Mouse (Mus musculus) forebrain, embryonic 14.5 days (tissue): ENCODE measurements around the gene Bmper. TPM values are rescaled to one million over a fixed set of nuclear protein-coding genes. Genes with fewer than 3 reads are reported as not detected.

Source experiments
- ATAC-seq: fragments of 200-750 bp; cut with Nextera tagmentation; 2 replicates; pipeline ENCODE4 v1.8.0; 2017; ENCODE audit warnings: mild to moderate bottlenecking, moderate library complexity
- DNase-seq: peaks from one replicate; pipeline ENCODE4 v3.0.0-alpha.2; 2015; ENCODE audit warnings: low spot score
- H3K27ac ChIP-seq: fragments of 300-500 bp; sonication (generic); 2 replicates; pipeline ENCODE4 v1.5.1; 2014; ENCODE audit warnings: low read depth, mild to moderate bottlenecking, control low read depth, low read length, moderate library complexity
- H3K27me3 ChIP-seq: fragments of 300-500 bp; sonication (generic); replicated peaks from 2 replicates; pipeline ENCODE4 v1.6.1; 2014; ENCODE audit warnings: low read length, control low read depth, mixed read lengths; ENCODE audit not compliant: control insufficient read depth, insufficient read depth
- H3K36me3 ChIP-seq: fragments of 300-500 bp; sonication (generic); 2 replicates; pipeline ENCODE4 v1.6.1; 2014; ENCODE audit warnings: low read length, control low read depth; ENCODE audit not compliant: control insufficient read depth, insufficient read depth
- H3K4me1 ChIP-seq: fragments of 300-500 bp; sonication (generic); 2 replicates; pipeline ENCODE4 v1.6.1; 2014; ENCODE audit warnings: antibody characterized with exemption, low read length, control low read depth; ENCODE audit not compliant: control insufficient read depth, insufficient read depth
- H3K4me2 ChIP-seq: fragments of 300-500 bp; sonication (generic); 2 replicates; pipeline ENCODE4 v1.6.1; 2014; ENCODE audit warnings: mild to moderate bottlenecking, control low read depth, low read length
- H3K4me3 ChIP-seq: fragments of 300-500 bp; sonication (generic); 2 replicates; pipeline ENCODE4 v1.5.1; 2014; ENCODE audit warnings: low read depth, low read length, control low read depth
- H3K9ac ChIP-seq: fragments of 300-500 bp; sonication (generic); 2 replicates; pipeline ENCODE4 v1.6.1; 2014; ENCODE audit warnings: mild to moderate bottlenecking, low read length, control low read depth, moderate library complexity
- H3K9me3 ChIP-seq: fragments of 300-500 bp; sonication (generic); replicated peaks from 2 replicates; pipeline ENCODE4 v1.6.1; 2016; ENCODE audit warnings: low read length, control low read depth, mixed read lengths; ENCODE audit not compliant: control insufficient read depth
- WGBS: fragments of 180-500 bp; shearing (Covaris S2); extraction: QIAGEN DNeasy Blood & Tissue Kit; methylation state at CpG from one replicate; pipeline ENCODE4 v1.1.7; 2014; 5-methylcytosine and 5-hydroxymethylcytosine counted together
- polyA plus RNA-seq: library from polyadenylated mRNA; unstranded; fragments of >200 nt; fragmentation: Nextera tagmentation; extraction: Ambion mirVana; gene quantifications from 2 replicates; pipeline ENCODE4 v1.2.1, GENCODE M21; 2014

Bmper gene
- polyA plus RNA-seq, 1 experiment from 2014 or later = 13.9 TPM

- no peak for ATAC-seq
- no peaks in the 10 kb centered on the region for H3K36me3 ChIP-seq
- H3K27me3 ChIP-seq = no peaks in the 10 kb centered on the region
- no peak overlapping the region for H3K27ac ChIP-seq
- DNase-seq = no peak
- no peaks in the 10 kb centered on the region for H3K9me3 ChIP-seq
- no peak overlapping the region for H3K4me2 ChIP-seq
- H3K4me3 ChIP-seq = no peak overlapping the region
- no peaks in the 10 kb centered on the region for H3K4me1 ChIP-seq
- H3K9ac ChIP-seq = no peak overlapping the region
Measured at GRCm38 (mm10) chr9:23341246-23341645, 118.4 kb downstream of the Bmper start.

DNA sequence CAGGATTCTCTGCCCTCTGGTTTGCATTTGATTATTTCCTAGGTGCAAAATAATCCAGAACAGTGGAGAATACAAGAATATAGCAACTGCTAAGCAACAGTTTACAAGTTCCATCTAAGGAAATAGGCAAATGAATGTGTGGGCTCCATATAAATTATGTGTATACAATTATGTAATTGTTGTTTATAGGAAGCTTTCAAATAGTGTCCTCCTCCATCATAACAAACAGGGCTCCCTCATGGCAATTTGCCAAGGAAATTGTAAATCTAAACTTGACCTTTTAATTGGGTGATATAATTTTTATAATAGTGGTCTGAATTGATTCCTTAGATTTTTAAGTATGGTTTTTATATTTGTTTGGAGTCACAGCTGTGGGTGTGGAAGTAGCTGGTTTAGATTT lies 121.5 kb downstream of the Bmper start:
- Histone ChIP-seq H3K36me3 (no peaks in the 10 kb centered on the region), H3K4me3 (no peak overlapping the region), H3K9ac (no peak overlapping the region), H3K9me3 (no peaks in the 10 kb centered on the region), H3K27ac (no peak overlapping the region), H3K27me3 (no peaks in the 10 kb centered on the region), H3K4me2 (no peak overlapping the region), H3K4me1 (no peaks in the 10 kb centered on the region)
- ATAC-seq (no peak), DNase-seq (no peak)

- Histone ChIP-seq H3K27ac (no peak overlapping the region), H3K27me3 (no peaks in the 10 kb centered on the region), H3K4me1 (no peaks in the 10 kb centered on the region), H3K9me3 (no peaks in the 10 kb centered on the region), H3K9ac (no peak overlapping the region), H3K36me3 (no peaks in the 10 kb centered on the region), H3K4me3 (no peak overlapping the region), H3K4me2 (no peak overlapping the region)
- ATAC-seq (no peak), DNase-seq (no peak)
- WGBS = 84% methylated on average over 8 of the region's 8 CpGs
Measured at GRCm38 (mm10) chr9:23345093-23345844, 122.4 kb downstream of the Bmper start.

DNA sequence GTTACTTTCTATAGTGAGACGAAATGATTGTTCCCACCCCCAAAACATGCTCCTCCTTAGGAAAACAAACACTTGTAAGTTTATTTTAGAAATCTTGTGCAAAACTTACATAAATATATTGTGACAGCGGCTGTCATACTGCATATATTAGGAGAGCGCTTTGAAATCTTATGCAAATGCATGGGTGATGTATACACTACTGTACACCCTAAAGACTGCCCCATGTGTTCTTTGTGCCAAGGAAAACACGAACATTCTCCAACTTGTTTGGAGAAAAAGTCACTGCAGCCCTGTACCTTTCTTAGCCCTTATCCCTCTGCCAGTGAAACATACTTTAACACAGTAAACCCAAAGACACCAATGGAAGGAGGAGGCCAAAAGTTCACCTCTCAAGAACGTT lies 126.7 kb downstream of the Bmper start:
- H3K4me2 ChIP-seq = no peak overlapping the region
- H3K9ac ChIP-seq = no peak overlapping the region
- no peaks in the 10 kb centered on the region for H3K9me3 ChIP-seq
- H3K4me3 ChIP-seq = no peak overlapping the region
- no peaks in the 10 kb centered on the region for H3K27me3 ChIP-seq
- no peak overlapping the region for H3K27ac ChIP-seq
- no peak for DNase-seq
- H3K36me3 ChIP-seq = no peaks in the 10 kb centered on the region
- ATAC-seq = no peak
- peaks cover 5% of the 10 kb centered on the region; the same call in 1 of the 2 replicates for H3K4me1 ChIP-seq
- WGBS = 88% methylated on average over 5 of the region's 5 CpGs

DNA sequence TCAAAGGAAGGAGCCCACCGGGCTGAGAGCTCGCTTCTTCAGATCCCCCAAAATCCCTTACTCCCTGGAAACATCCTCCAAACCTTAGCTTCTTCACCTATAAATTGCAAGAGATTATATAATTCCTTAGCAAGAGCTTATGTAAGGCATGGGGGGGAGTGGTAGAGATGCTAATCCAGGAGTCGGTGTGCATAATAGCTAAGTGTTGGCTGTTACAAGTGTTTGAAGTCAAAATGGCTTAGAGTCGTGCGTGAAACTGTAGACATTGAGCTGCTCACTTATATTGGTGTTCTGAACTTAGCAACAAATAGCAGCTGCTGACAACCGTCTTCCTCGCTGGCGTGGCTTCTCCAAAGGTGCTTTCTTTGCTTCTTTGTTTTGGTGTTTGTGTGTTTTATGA lies 128.5 kb downstream of the Bmper start:
- no peak overlapping the region for H3K27ac ChIP-seq
- H3K4me3 ChIP-seq = no peak overlapping the region
- ATAC-seq = no peak
- H3K27me3 ChIP-seq = no peaks in the 10 kb centered on the region
- peaks cover 5% of the 10 kb centered on the region; the same call in 1 of the 2 replicates for H3K4me1 ChIP-seq
- 90% methylated on average over 8 of the region's 8 CpGs for WGBS
- DNase-seq = no peak
- no peak overlapping the region for H3K4me2 ChIP-seq
- H3K9me3 ChIP-seq = no peaks in the 10 kb centered on the region
- H3K9ac ChIP-seq = no peak overlapping the region
- no peaks in the 10 kb centered on the region for H3K36me3 ChIP-seq

DNA sequence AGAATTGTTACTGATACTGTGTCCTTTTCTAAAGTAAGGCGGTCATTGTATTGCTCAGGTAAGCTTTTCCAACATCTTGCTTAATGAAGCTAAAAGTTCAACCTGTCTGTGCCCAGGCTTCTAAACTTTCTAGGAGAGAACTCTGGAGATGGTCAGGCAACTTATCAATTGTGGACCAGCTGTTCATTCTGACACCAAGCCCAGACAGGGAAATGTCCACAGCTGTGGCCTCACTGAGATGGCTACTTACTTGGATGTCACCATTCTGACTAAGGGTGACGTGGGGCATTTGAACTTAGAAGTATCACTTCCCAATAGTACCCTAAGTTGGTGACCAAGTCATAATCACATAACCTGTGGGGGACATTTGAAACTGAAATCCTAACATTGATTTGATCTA lies 129.5 kb downstream of the Bmper start:
- Histone ChIP-seq H3K27ac (no peak overlapping the region), H3K9me3 (no peaks in the 10 kb centered on the region), H3K36me3 (no peaks in the 10 kb centered on the region), H3K4me3 (no peak overlapping the region), H3K27me3 (no peaks in the 10 kb centered on the region), H3K4me2 (no peak overlapping the region), H3K4me1 (peaks cover 5% of the 10 kb centered on the region; the same call in 1 of the 2 replicates), H3K9ac (no peak overlapping the region)
- ATAC-seq (no peak), DNase-seq (no peak)
- 96% methylated on average over 2 of the region's 2 CpGs for WGBS

DNA sequence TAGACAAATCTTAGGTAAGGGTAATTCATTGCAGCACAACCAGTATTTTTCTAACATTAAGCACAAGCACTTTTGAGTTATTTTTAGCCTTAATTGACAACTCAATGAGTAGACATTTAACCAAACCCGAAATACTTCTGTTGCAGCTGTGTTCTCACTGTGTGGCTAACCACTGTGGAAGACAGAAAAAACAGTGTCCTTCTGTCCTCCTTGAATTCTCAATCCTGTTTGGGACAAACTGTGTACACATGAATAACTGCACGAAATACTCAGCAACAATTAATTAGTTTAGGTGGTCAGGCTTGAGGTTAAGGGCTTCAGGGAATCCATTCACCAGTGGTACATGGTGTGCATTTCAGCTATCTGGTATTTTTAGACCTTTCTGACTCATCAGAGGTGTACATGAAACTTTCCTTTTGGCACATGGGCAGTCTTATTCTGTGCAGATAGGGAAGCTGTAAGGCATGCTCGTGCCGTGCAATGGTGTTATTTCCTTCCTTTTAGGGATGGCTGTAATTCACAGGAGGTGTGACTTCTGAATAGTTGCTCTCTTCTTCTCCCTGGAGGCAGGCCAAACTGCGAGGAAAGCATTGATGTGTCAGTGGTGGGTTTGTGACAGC lies 131.4 kb downstream of the Bmper start:
- H3K27me3 ChIP-seq = no peaks in the 10 kb centered on the region
- no peak overlapping the region for H3K9ac ChIP-seq
- H3K4me1 ChIP-seq = peaks cover 5% of the 10 kb centered on the region; the same call in 1 of the 2 replicates
- no peak overlapping the region for H3K4me2 ChIP-seq
- H3K9me3 ChIP-seq = no peaks in the 10 kb centered on the region
- H3K36me3 ChIP-seq = no peaks in the 10 kb centered on the region
- WGBS = 49% methylated on average over 5 of the region's 5 CpGs
- no peak overlapping the region for H3K4me3 ChIP-seq
- ATAC-seq = no peak
- no peak overlapping the region for H3K27ac ChIP-seq
- peak; percentile 7 for DNase-seq

- no peak for ATAC-seq
- Histone ChIP-seq H3K9ac (no peak overlapping the region), H3K4me2 (no peak overlapping the region), H3K9me3 (no peaks in the 10 kb centered on the region), H3K4me3 (no peak overlapping the region), H3K4me1 (peaks cover 5% of the 10 kb centered on the region; the same call in 1 of the 2 replicates), H3K27ac (no peak overlapping the region), H3K27me3 (no peaks in the 10 kb centered on the region), H3K36me3 (no peaks in the 10 kb centered on the region)
- no peak for DNase-seq
- WGBS = 93% methylated on average over 2 of the region's 2 CpGs
Measured at GRCm38 (mm10) chr9:23358108-23358507, 135.2 kb downstream of the Bmper start.

- Histone ChIP-seq H3K27me3 (no peaks in the 10 kb centered on the region), H3K9me3 (no peaks in the 10 kb centered on the region), H3K9ac (no peak overlapping the region), H3K4me1 (no peaks in the 10 kb centered on the region), H3K27ac (no peak overlapping the region), H3K4me2 (no peak overlapping the region), H3K36me3 (no peaks in the 10 kb centered on the region), H3K4me3 (no peak overlapping the region)
- 82% methylated on average over 2 of the region's 2 CpGs for WGBS
- DNase-seq (no peak), ATAC-seq (no peak)
Measured at GRCm38 (mm10) chr9:23363139-23363538, 140.3 kb downstream of the Bmper start.
